ENCODE assay signal across 27 mouse cellular contexts in genomic region chr4:117161183-117161582, GRCm38 (mm10). TPM values are rescaled to one million over a fixed set of nuclear protein-coding genes. Genes with fewer than 3 reads are reported as not detected.
A peak's percentile ranks its signal among the peaks of the same experiment; 100 is the strongest.
DNase-seq lines count a peak whose midpoint lies in the region; ATAC-seq and TF ChIP-seq lines count a peak whose summit lies in the region.
"Had no signal": no experiment of that assay in that cellular context is flagged by ENCODE, and none has a peak within 500 bp of the region (broad histone marks: within the 10 kb centered on the region; RNA-seq: fewer than 3 reads in every experiment).

No protein-coding gene starts in this region.

- H3K9ac ChIP-seq in embryonic facial prominence, embryonic 13.5 days: peak overlapping the region; percentile 52; the same call in 1 of the 2 replicates
- H3K9ac ChIP-seq in heart, embryonic 11.5 days (ENCODE audit: low read depth, low read length): no peak overlapping the region
- H3K9ac ChIP-seq in hindbrain, postnatal 0 days (replicated peaks; ENCODE audit: low read length): no peak overlapping the region
- H3K9ac ChIP-seq in hindbrain, embryonic 12.5 days: no peak overlapping the region
- no peak overlapping the region for H3K9ac ChIP-seq in midbrain, postnatal 0 days (replicated peaks; ENCODE audit: low read length, poor library complexity, severe bottlenecking)
- H3K9ac ChIP-seq in midbrain, embryonic 13.5 days (replicated peaks): no peak overlapping the region
- H3K9ac ChIP-seq: embryonic facial prominence, embryonic 12.5 days; heart, embryonic 13.5 days had no signal

- H3K27ac ChIP-seq in embryonic facial prominence, embryonic 13.5 days: 0 out of 2 replicates have a peak overlapping the region, but pooled peaks have one; percentile 33
- H3K27ac ChIP-seq in embryonic facial prominence, embryonic 10.5 days (replicated peaks): no peak overlapping the region
- H3K27ac ChIP-seq in heart, embryonic 11.5 days (ENCODE audit: low read depth, low read length): 0 out of 2 replicates have a peak overlapping the region, but pooled peaks have one; percentile 10
- H3K27ac ChIP-seq in hindbrain, postnatal 0 days: no peak overlapping the region
- no peak overlapping the region for H3K27ac ChIP-seq in hindbrain, embryonic 12.5 days
- H3K27ac ChIP-seq in midbrain, postnatal 0 days (ENCODE audit: low read depth, low read length): no peak overlapping the region
- H3K27ac ChIP-seq in midbrain, embryonic 13.5 days: no peak overlapping the region
- H3K27ac ChIP-seq: embryonic facial prominence, embryonic 12.5 days; gastrocnemius, adult 2 months; heart, embryonic 13.5 days had no signal

- ATAC-seq in embryonic facial prominence, embryonic 13.5 days (ENCODE audit: insufficient number of reproducible peaks, insufficient read depth, low FRiP score, low TSS enrichment, low read depth): no peak
- no peak for ATAC-seq in heart, embryonic 11.5 days (replicated peaks; ENCODE audit: insufficient number of reproducible peaks, low FRiP score, low TSS enrichment)
- ATAC-seq in hindbrain, postnatal 0 days: peak; percentile 66
- no peak for ATAC-seq in hindbrain, embryonic 12.5 days (ENCODE audit: low FRiP score)
- 0 out of 2 replicates have a peak, but pooled peaks have one; percentile 48 for ATAC-seq in midbrain, postnatal 0 days (ENCODE audit: low FRiP score)
- ATAC-seq in midbrain, embryonic 13.5 days: no peak
- ATAC-seq: CD4-positive, CD25-positive, alpha-beta regulatory T cell, adult 4 months; inflammation-experienced regulatory T-cells, adult 6 months; intestine, postnatal 0 days had no signal

- WGBS in embryonic facial prominence, embryonic 13.5 days: 71% methylated on average over 4 of the region's 4 CpGs
- 80% methylated on average over 4 of the region's 4 CpGs for WGBS in embryonic facial prominence, embryonic 10.5 days
- 78% methylated on average over 4 of the region's 4 CpGs for WGBS in heart, embryonic 11.5 days (ENCODE audit: insufficient replicate concordance)
- WGBS in hindbrain, postnatal 0 days: 67% methylated on average over 4 of the region's 4 CpGs
- WGBS in hindbrain, embryonic 12.5 days: 74% methylated on average over 4 of the region's 4 CpGs
- 69% methylated on average over 4 of the region's 4 CpGs for WGBS in midbrain, postnatal 0 days
- 72% methylated on average over 4 of the region's 4 CpGs for WGBS in midbrain, embryonic 13.5 days

- no peak overlapping the region for H3K4me3 ChIP-seq in embryonic facial prominence, embryonic 13.5 days
- no peak overlapping the region for H3K4me3 ChIP-seq in embryonic facial prominence, embryonic 10.5 days
- no peak overlapping the region for H3K4me3 ChIP-seq in heart, embryonic 11.5 days (ENCODE audit: low read depth, low read length)
- no peak overlapping the region for H3K4me3 ChIP-seq in hindbrain, postnatal 0 days (ENCODE audit: low read length)
- H3K4me3 ChIP-seq in hindbrain, embryonic 12.5 days: no peak overlapping the region
- H3K4me3 ChIP-seq in midbrain, postnatal 0 days (ENCODE audit: low read depth, low read length): no peak overlapping the region
- H3K4me3 ChIP-seq in midbrain, embryonic 13.5 days (replicated peaks): no peak overlapping the region
- H3K4me3 ChIP-seq: embryonic facial prominence, embryonic 12.5 days; gastrocnemius, adult 2 months; heart, embryonic 13.5 days had no signal

- intact Hi-C loops in heart, postnatal 25 days (cut with DNase I): no loop called here

- H3K4me1 ChIP-seq in embryonic facial prominence, embryonic 13.5 days: no peaks in the 10 kb centered on the region
- no peaks in the 10 kb centered on the region for H3K4me1 ChIP-seq in embryonic facial prominence, embryonic 10.5 days
- no peaks in the 10 kb centered on the region for H3K4me1 ChIP-seq in heart, embryonic 11.5 days (ENCODE audit: control insufficient read depth, insufficient read depth, low read length)
- H3K4me1 ChIP-seq in hindbrain, postnatal 0 days (ENCODE audit: insufficient read depth, low read length): no peaks in the 10 kb centered on the region
- H3K4me1 ChIP-seq in hindbrain, embryonic 12.5 days: no peaks in the 10 kb centered on the region
- H3K4me1 ChIP-seq in midbrain, postnatal 0 days (ENCODE audit: insufficient read depth, low read length): no peaks in the 10 kb centered on the region
- H3K4me1 ChIP-seq in midbrain, embryonic 13.5 days (replicated peaks): no peaks in the 10 kb centered on the region
- H3K4me1 ChIP-seq: embryonic facial prominence, embryonic 12.5 days; heart, embryonic 13.5 days had no signal

- no peak overlapping the region for H3K4me2 ChIP-seq in embryonic facial prominence, embryonic 13.5 days
- H3K4me2 ChIP-seq in heart, embryonic 11.5 days: no peak overlapping the region
- no peak overlapping the region for H3K4me2 ChIP-seq in hindbrain, postnatal 0 days (ENCODE audit: low read depth, low read length)
- no peak overlapping the region for H3K4me2 ChIP-seq in hindbrain, embryonic 12.5 days (replicated peaks)
- no peak overlapping the region for H3K4me2 ChIP-seq in midbrain, postnatal 0 days (ENCODE audit: low read depth, low read length, poor library complexity, severe bottlenecking)
- no peak overlapping the region for H3K4me2 ChIP-seq in midbrain, embryonic 13.5 days (replicated peaks)
- H3K4me2 ChIP-seq: embryonic facial prominence, embryonic 12.5 days; heart, embryonic 13.5 days had no signal

- H3K36me3 ChIP-seq in embryonic facial prominence, embryonic 13.5 days: peaks cover 74% of the 10 kb centered on the region
- H3K36me3 ChIP-seq in embryonic facial prominence, embryonic 10.5 days (replicated peaks): peaks cover 78% of the 10 kb centered on the region
- peaks cover 44% of the 10 kb centered on the region for H3K36me3 ChIP-seq in heart, embryonic 11.5 days (ENCODE audit: control insufficient read depth, insufficient read depth, low read length)
- H3K36me3 ChIP-seq in hindbrain, postnatal 0 days (ENCODE audit: insufficient read depth, low read length): no peaks in the 10 kb centered on the region
- H3K36me3 ChIP-seq in hindbrain, embryonic 12.5 days: peaks cover 47% of the 10 kb centered on the region
- peaks cover 2% of the 10 kb centered on the region; the same call in 1 of the 2 replicates for H3K36me3 ChIP-seq in midbrain, postnatal 0 days (ENCODE audit: insufficient read depth, low read length)
- H3K36me3 ChIP-seq in midbrain, embryonic 13.5 days: peaks cover 49% of the 10 kb centered on the region

- no peaks in the 10 kb centered on the region for H3K27me3 ChIP-seq in embryonic facial prominence, embryonic 13.5 days
- no peaks in the 10 kb centered on the region for H3K27me3 ChIP-seq in embryonic facial prominence, embryonic 10.5 days (replicated peaks; ENCODE audit: low read depth, poor library complexity, severe bottlenecking)
- no peaks in the 10 kb centered on the region for H3K27me3 ChIP-seq in heart, embryonic 11.5 days (ENCODE audit: control insufficient read depth, insufficient read depth, low read length)
- H3K27me3 ChIP-seq in hindbrain, postnatal 0 days (ENCODE audit: insufficient read depth, low read length): no peaks in the 10 kb centered on the region
- no peaks in the 10 kb centered on the region for H3K27me3 ChIP-seq in hindbrain, embryonic 12.5 days
- H3K27me3 ChIP-seq in midbrain, postnatal 0 days (ENCODE audit: insufficient read depth, low read length): no peaks in the 10 kb centered on the region
- no peaks in the 10 kb centered on the region for H3K27me3 ChIP-seq in midbrain, embryonic 13.5 days
- H3K27me3 ChIP-seq: embryonic facial prominence, embryonic 12.5 days; heart, embryonic 13.5 days had no signal

- no peak for TF ChIP-seq CTCF in hindbrain, postnatal 0 days (IDR thresholded peaks at IDR 0.05; ENCODE audit: low read depth)
- TF ChIP-seq CTCF in midbrain, postnatal 0 days (IDR thresholded peaks at IDR 0.05): no peak

- no peak for DNase-seq in embryonic facial prominence, embryonic 10.5 days (ENCODE audit: low spot score)
- no peak for DNase-seq in heart, postnatal 25 days (ENCODE audit: low spot score)
- DNase-seq in hindbrain, postnatal 0 days (ENCODE audit: low spot score): peak; percentile 35
- no peak for DNase-seq in midbrain, postnatal 0 days (ENCODE audit: low spot score)
- DNase-seq: adrenal gland, adult 8-10 months; adrenal gland, postnatal 36 days; B cell, adult 2 months; cerebellum, adult 11 months; cerebellum, adult 8-10 months; cerebellum, postnatal 14 days; embryo, embryonic 11 days; gastrocnemius, adult 2 months; gastrocnemius, postnatal 25 days; heart, postnatal 4 days had no signal

- H3K9me3 ChIP-seq in embryonic facial prominence, embryonic 13.5 days: no peaks in the 10 kb centered on the region
- no peaks in the 10 kb centered on the region for H3K9me3 ChIP-seq in embryonic facial prominence, embryonic 10.5 days
- no peaks in the 10 kb centered on the region for H3K9me3 ChIP-seq in heart, embryonic 11.5 days (replicated peaks; ENCODE audit: control insufficient read depth, low read length)
- no peaks in the 10 kb centered on the region for H3K9me3 ChIP-seq in hindbrain, postnatal 0 days (ENCODE audit: low read length)
- H3K9me3 ChIP-seq in hindbrain, embryonic 12.5 days (replicated peaks): no peaks in the 10 kb centered on the region
- H3K9me3 ChIP-seq in midbrain, postnatal 0 days (ENCODE audit: low read length): no peaks in the 10 kb centered on the region
- H3K9me3 ChIP-seq in midbrain, embryonic 13.5 days: no peaks in the 10 kb centered on the region
- H3K9me3 ChIP-seq: embryonic facial prominence, embryonic 12.5 days; G1E; heart, embryonic 13.5 days had no signal

RNA-seq across cellular contexts. Expression of gene Rps8, which starts 5.1 kb away (rescaled TPM):
- polyA plus RNA-seq in embryonic facial prominence, embryonic 13.5 days (2015; fragmentation: Nextera tagmentation; extraction: Ambion mirVana): 1,074 and 1,114 TPM in 2 replicates
- 897 and 923 TPM in 2 replicates for polyA plus RNA-seq in embryonic facial prominence, embryonic 10.5 days (2016; fragmentation: Nextera tagmentation; extraction: Ambion mirVana)
- polyA plus RNA-seq in heart, embryonic 11.5 days (2014; fragmentation: Nextera tagmentation; extraction: Ambion mirVana): 764 and 894 TPM in 2 replicates
- 100 to 1,000 TPM; 571 to 648 TPM for total RNA-seq in heart, postnatal 25 days (2021)
- 463 and 470 TPM in 2 replicates for total RNA-seq in hindbrain, postnatal 0 days (2014; rRNA removed)
- 523 and 530 TPM in 2 replicates for polyA plus RNA-seq in hindbrain, postnatal 0 days (2015; fragmentation: Nextera tagmentation; extraction: Ambion mirVana)
- 588 and 618 TPM in 2 replicates for polyA plus RNA-seq in hindbrain, embryonic 12.5 days (2016; fragmentation: Nextera tagmentation; extraction: Ambion mirVana)
- total RNA-seq in midbrain, postnatal 0 days (2014; rRNA removed): 439 and 604 TPM in 2 replicates
- 475 and 493 TPM in 2 replicates for polyA plus RNA-seq in midbrain, postnatal 0 days (2015; fragmentation: Nextera tagmentation; extraction: Ambion mirVana)
- 558 and 623 TPM in 2 replicates for polyA plus RNA-seq in midbrain, embryonic 13.5 days (2015; fragmentation: Nextera tagmentation; extraction: Ambion mirVana)

RNA-seq across cellular contexts. Expression of gene Kif2c, which starts 21.3 kb away (rescaled TPM):
- 63.4 and 73.4 TPM in 2 replicates for polyA plus RNA-seq in embryonic facial prominence, embryonic 13.5 days (2015; fragmentation: Nextera tagmentation; extraction: Ambion mirVana)
- 115 and 119 TPM in 2 replicates for polyA plus RNA-seq in embryonic facial prominence, embryonic 10.5 days (2016; fragmentation: Nextera tagmentation; extraction: Ambion mirVana)
- polyA plus RNA-seq in heart, embryonic 11.5 days (2014; fragmentation: Nextera tagmentation; extraction: Ambion mirVana): 45.5 and 47.8 TPM in 2 replicates
- total RNA-seq in heart, postnatal 25 days (2021): under 1 TPM; 0.31 to 0.34 TPM
- 5.0 and 8.4 TPM in 2 replicates for total RNA-seq in hindbrain, postnatal 0 days (2014; rRNA removed)
- 6.9 and 10.1 TPM in 2 replicates for polyA plus RNA-seq in hindbrain, postnatal 0 days (2015; fragmentation: Nextera tagmentation; extraction: Ambion mirVana)
- 55.6 and 56.4 TPM in 2 replicates for polyA plus RNA-seq in hindbrain, embryonic 12.5 days (2016; fragmentation: Nextera tagmentation; extraction: Ambion mirVana)
- 2.9 and 9.8 TPM in 2 replicates for total RNA-seq in midbrain, postnatal 0 days (2014; rRNA removed)
- 2.3 and 3.3 TPM in 2 replicates for polyA plus RNA-seq in midbrain, postnatal 0 days (2015; fragmentation: Nextera tagmentation; extraction: Ambion mirVana)
- polyA plus RNA-seq in midbrain, embryonic 13.5 days (2015; fragmentation: Nextera tagmentation; extraction: Ambion mirVana): 29.1 and 29.2 TPM in 2 replicates
- total RNA-seq: gastrocnemius, adult 2 months had no signal

RNA-seq across cellular contexts. Expression of gene Plk3, which starts 27.4 kb away (rescaled TPM):
- 3.2 and 3.3 TPM in 2 replicates for polyA plus RNA-seq in embryonic facial prominence, embryonic 13.5 days (2015; fragmentation: Nextera tagmentation; extraction: Ambion mirVana)
- polyA plus RNA-seq in embryonic facial prominence, embryonic 10.5 days (2016; fragmentation: Nextera tagmentation; extraction: Ambion mirVana): 7.9 and 15.1 TPM in 2 replicates
- polyA plus RNA-seq in heart, embryonic 11.5 days (2014; fragmentation: Nextera tagmentation; extraction: Ambion mirVana): 0.99 and 1.3 TPM in 2 replicates
- 1 to 10 TPM; 1.5 to 2.1 TPM for total RNA-seq in heart, postnatal 25 days (2021)
- 23.9 and 29.8 TPM in 2 replicates for total RNA-seq in hindbrain, postnatal 0 days (2014; rRNA removed)
- polyA plus RNA-seq in hindbrain, postnatal 0 days (2015; fragmentation: Nextera tagmentation; extraction: Ambion mirVana): 26.8 and 29.1 TPM in 2 replicates
- 26.4 and 29.6 TPM in 2 replicates for polyA plus RNA-seq in hindbrain, embryonic 12.5 days (2016; fragmentation: Nextera tagmentation; extraction: Ambion mirVana)
- 20.8 and 28.2 TPM in 2 replicates for total RNA-seq in midbrain, postnatal 0 days (2014; rRNA removed)
- 26.6 and 26.8 TPM in 2 replicates for polyA plus RNA-seq in midbrain, postnatal 0 days (2015; fragmentation: Nextera tagmentation; extraction: Ambion mirVana)
- 18.6 and 19.3 TPM in 2 replicates for polyA plus RNA-seq in midbrain, embryonic 13.5 days (2015; fragmentation: Nextera tagmentation; extraction: Ambion mirVana)

RNA-seq across cellular contexts. Expression of gene Tctex1d4, which starts 34.6 kb away (rescaled TPM):
- not detected in 2 replicates for polyA plus RNA-seq in embryonic facial prominence, embryonic 13.5 days (2015; fragmentation: Nextera tagmentation; extraction: Ambion mirVana)
- not detected in 2 replicates for polyA plus RNA-seq in embryonic facial prominence, embryonic 10.5 days (2016; fragmentation: Nextera tagmentation; extraction: Ambion mirVana)
- polyA plus RNA-seq in heart, embryonic 11.5 days (2014; fragmentation: Nextera tagmentation; extraction: Ambion mirVana): not detected in 2 replicates
- total RNA-seq in heart, postnatal 25 days (2021): not detected
- total RNA-seq in hindbrain, postnatal 0 days (2014; rRNA removed): 2.0 and 5.8 TPM in 2 replicates
- polyA plus RNA-seq in hindbrain, postnatal 0 days (2015; fragmentation: Nextera tagmentation; extraction: Ambion mirVana): 2.0 and 2.8 TPM in 2 replicates
- polyA plus RNA-seq in hindbrain, embryonic 12.5 days (2016; fragmentation: Nextera tagmentation; extraction: Ambion mirVana): 0.34 TPM in 1 of 2 replicates, not detected in the other
- total RNA-seq in midbrain, postnatal 0 days (2014; rRNA removed): 1.3 and 5.8 TPM in 2 replicates
- 1.2 TPM in 2 replicates for polyA plus RNA-seq in midbrain, postnatal 0 days (2015; fragmentation: Nextera tagmentation; extraction: Ambion mirVana)
- polyA plus RNA-seq in midbrain, embryonic 13.5 days (2015; fragmentation: Nextera tagmentation; extraction: Ambion mirVana): not detected in 2 replicates
- total RNA-seq: adrenal gland, adult 8-10 months; adrenal gland, postnatal 36 days; common myeloid progenitor, adult 5-6 weeks; gastrocnemius, adult 2 months; gastrocnemius, postnatal 25 days; granulocyte monocyte progenitor cell, adult 5-6 weeks; heart, postnatal 4 days had no signal
- polyA plus RNA-seq: embryonic facial prominence, embryonic 12.5 days; heart, embryonic 13.5 days; heart, postnatal 0 days had no signal

RNA-seq across cellular contexts. Expression of gene Btbd19, which starts 35.7 kb away (rescaled TPM):
- 5.8 and 6.2 TPM in 2 replicates for polyA plus RNA-seq in embryonic facial prominence, embryonic 13.5 days (2015; fragmentation: Nextera tagmentation; extraction: Ambion mirVana)
- 3.6 and 4.0 TPM in 2 replicates for polyA plus RNA-seq in embryonic facial prominence, embryonic 10.5 days (2016; fragmentation: Nextera tagmentation; extraction: Ambion mirVana)
- polyA plus RNA-seq in heart, embryonic 11.5 days (2014; fragmentation: Nextera tagmentation; extraction: Ambion mirVana): 2.2 and 4.0 TPM in 2 replicates
- total RNA-seq in heart, postnatal 25 days (2021): 1 to 10 TPM; 2.0 to 3.3 TPM
- 7.8 and 9.1 TPM in 2 replicates for total RNA-seq in hindbrain, postnatal 0 days (2014; rRNA removed)
- 4.9 and 5.4 TPM in 2 replicates for polyA plus RNA-seq in hindbrain, postnatal 0 days (2015; fragmentation: Nextera tagmentation; extraction: Ambion mirVana)
- 4.0 and 4.5 TPM in 2 replicates for polyA plus RNA-seq in hindbrain, embryonic 12.5 days (2016; fragmentation: Nextera tagmentation; extraction: Ambion mirVana)
- 7.3 and 8.2 TPM in 2 replicates for total RNA-seq in midbrain, postnatal 0 days (2014; rRNA removed)
- polyA plus RNA-seq in midbrain, postnatal 0 days (2015; fragmentation: Nextera tagmentation; extraction: Ambion mirVana): 3.8 and 4.2 TPM in 2 replicates
- 3.3 and 3.4 TPM in 2 replicates for polyA plus RNA-seq in midbrain, embryonic 13.5 days (2015; fragmentation: Nextera tagmentation; extraction: Ambion mirVana)

Comparison
In these comparisons a context has a peak if more than half of its experiments do, and no peak if none do; other contexts are left out.
1. ATAC-seq: peak in hindbrain, postnatal 0 days (single experiment) and midbrain, postnatal 0 days (single experiment); none in embryonic facial prominence, embryonic 13.5 days (single experiment), heart, embryonic 11.5 days (single experiment), hindbrain, embryonic 12.5 days (single experiment) and midbrain, embryonic 13.5 days (single experiment).
2. H3K27ac ChIP-seq: peak in embryonic facial prominence, embryonic 13.5 days (single experiment) and heart, embryonic 11.5 days (single experiment); none in embryonic facial prominence, embryonic 10.5 days (single experiment), hindbrain, postnatal 0 days (single experiment), hindbrain, embryonic 12.5 days (single experiment), midbrain, postnatal 0 days (single experiment) and midbrain, embryonic 13.5 days (single experiment).